Mouse (Mus musculus): ENCODE measurements around the gene Samd4. TPM values are rescaled to one million over a fixed set of nuclear protein-coding genes. Genes with fewer than 3 reads are reported as not detected.

Samd4 gene
- polyA plus RNA-seq, 1 experiment from 2014 or later, result 5.8 TPM

DNA sequence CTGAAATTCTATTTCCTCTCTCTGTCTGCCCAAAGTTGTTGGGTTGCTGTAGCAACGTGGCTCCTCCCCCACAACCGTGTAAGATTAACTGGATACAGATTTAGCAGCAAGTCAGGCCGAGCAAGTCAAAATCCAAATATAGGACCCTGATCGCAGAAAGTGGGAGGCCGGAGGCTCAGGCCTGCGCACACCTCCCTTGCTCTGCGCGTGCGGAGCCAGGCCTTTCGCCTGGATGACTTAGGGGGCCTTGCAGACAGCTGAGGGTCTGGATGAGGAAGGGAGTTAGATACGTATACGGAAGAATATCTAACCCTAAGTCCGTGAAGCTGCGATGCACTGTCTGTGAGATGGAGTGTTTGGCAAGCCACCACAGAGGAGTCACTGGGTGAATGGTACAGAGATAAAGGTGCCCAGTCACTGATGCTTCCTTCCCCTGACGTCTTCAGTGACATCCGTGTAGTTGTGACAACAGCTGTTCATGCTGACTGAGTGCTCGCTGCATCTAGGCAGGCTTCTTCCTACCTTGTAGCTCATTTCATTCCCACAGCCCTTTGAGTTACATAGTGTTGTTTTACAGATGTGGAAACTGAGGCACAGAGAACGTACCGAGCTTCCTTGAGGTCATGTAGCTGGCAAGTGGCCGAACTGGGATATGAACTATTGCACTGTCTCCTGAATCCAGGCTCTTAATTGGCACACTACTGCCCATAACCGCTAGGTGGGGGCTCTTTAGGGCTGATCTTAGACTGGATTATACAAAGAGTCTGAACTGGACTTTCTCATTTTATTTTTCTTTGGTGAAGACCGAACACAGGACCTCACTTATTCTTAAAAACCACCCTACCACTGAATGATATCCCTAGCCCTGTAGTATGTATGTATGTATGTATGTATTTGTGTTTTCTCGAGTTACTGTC is 59.5 kb downstream of the Samd4 start:
- no peaks in the 10 kb centered on the region for H3K36me3 ChIP-seq (ENCODE audit: poor library complexity, severe bottlenecking)
- H3K4me3 ChIP-seq, result no peak overlapping the region
- WGBS, result 67% methylated on average over 23 of the region's 23 CpGs
- H3K9ac ChIP-seq, result peak overlapping the region; percentile 3; the same call in 1 of the 2 replicates
- H3K27ac ChIP-seq, result no peak overlapping the region
- no peak overlapping the region for H3K4me2 ChIP-seq
- peaks cover 34% of the 10 kb centered on the region for H3K4me1 ChIP-seq
- peak; percentile 64 for ATAC-seq
- no peaks in the 10 kb centered on the region for H3K27me3 ChIP-seq
- no peaks in the 10 kb centered on the region for H3K9me3 ChIP-seq (replicated peaks)

DNA sequence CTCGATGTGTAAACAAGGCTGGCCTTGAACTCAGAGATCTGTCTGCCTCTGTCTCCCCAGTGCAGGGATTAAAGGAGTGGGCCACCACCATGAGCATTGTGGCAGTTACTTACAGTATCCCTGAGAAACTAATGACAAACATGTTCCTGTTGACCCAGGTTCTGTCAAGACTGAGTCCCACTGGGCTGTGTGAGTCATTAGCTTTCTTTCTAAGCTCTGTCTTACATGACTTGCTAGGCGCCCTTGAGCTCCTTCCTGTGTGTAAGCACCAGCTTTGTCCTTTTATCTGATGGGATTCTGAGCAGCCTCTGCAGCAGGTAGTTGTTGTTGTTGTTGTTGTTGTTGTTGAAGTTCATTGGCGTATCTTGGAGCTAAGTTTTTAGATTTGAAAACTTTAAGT is 61.8 kb downstream of the Samd4 start:
- 80% methylated on average over 3 of the region's 3 CpGs for WGBS

GRCm38 (mm10) chr14:46945903-46946490 is 63.3 kb downstream of the Samd4 start:
- no peaks in the 10 kb centered on the region for H3K27me3 ChIP-seq
- no peaks in the 10 kb centered on the region for H3K9me3 ChIP-seq (replicated peaks)
- H3K4me2 ChIP-seq, result peak overlapping the region; percentile 32
- peak; percentile 61 for ATAC-seq
- peaks cover 32% of the 10 kb centered on the region for H3K4me1 ChIP-seq
- H3K9ac ChIP-seq, result no peak overlapping the region
- peak overlapping the region; percentile 44; the same call in 1 of the 2 replicates for H3K27ac ChIP-seq
- no peaks in the 10 kb centered on the region for H3K36me3 ChIP-seq (ENCODE audit: poor library complexity, severe bottlenecking)
- no peak overlapping the region for H3K4me3 ChIP-seq
- WGBS, result 49% methylated on average over 10 of the region's 10 CpGs

More for the DNA sequence above, 61.8 kb downstream of the Samd4 start:
- no peaks in the 10 kb centered on the region for H3K9me3 ChIP-seq (replicated peaks)
- no peak for ATAC-seq
- H3K4me3 ChIP-seq, result no peak overlapping the region
- H3K9ac ChIP-seq, result no peak overlapping the region
- no peak overlapping the region for H3K27ac ChIP-seq
- H3K4me1 ChIP-seq, result peaks cover 34% of the 10 kb centered on the region
- H3K36me3 ChIP-seq (ENCODE audit: poor library complexity, severe bottlenecking), result no peaks in the 10 kb centered on the region
- no peaks in the 10 kb centered on the region for H3K27me3 ChIP-seq
- no peak overlapping the region for H3K4me2 ChIP-seq

- Histone ChIP-seq H3K4me2 (no peak overlapping the region), H3K9me3 (replicated peaks) (no peaks in the 10 kb centered on the region), H3K27me3 (no peaks in the 10 kb centered on the region), H3K4me3 (no peak overlapping the region), H3K27ac (no peak overlapping the region), H3K9ac (no peak overlapping the region), H3K36me3 (ENCODE audit: poor library complexity, severe bottlenecking) (no peaks in the 10 kb centered on the region), H3K4me1 (peaks cover 17% of the 10 kb centered on the region)
- no peak for ATAC-seq
- WGBS, result 94% methylated on average over 3 of the region's 3 CpGs
Observed at GRCm38 (mm10) chr14:46947644-46948043, 65.0 kb downstream of the Samd4 start.

DNA sequence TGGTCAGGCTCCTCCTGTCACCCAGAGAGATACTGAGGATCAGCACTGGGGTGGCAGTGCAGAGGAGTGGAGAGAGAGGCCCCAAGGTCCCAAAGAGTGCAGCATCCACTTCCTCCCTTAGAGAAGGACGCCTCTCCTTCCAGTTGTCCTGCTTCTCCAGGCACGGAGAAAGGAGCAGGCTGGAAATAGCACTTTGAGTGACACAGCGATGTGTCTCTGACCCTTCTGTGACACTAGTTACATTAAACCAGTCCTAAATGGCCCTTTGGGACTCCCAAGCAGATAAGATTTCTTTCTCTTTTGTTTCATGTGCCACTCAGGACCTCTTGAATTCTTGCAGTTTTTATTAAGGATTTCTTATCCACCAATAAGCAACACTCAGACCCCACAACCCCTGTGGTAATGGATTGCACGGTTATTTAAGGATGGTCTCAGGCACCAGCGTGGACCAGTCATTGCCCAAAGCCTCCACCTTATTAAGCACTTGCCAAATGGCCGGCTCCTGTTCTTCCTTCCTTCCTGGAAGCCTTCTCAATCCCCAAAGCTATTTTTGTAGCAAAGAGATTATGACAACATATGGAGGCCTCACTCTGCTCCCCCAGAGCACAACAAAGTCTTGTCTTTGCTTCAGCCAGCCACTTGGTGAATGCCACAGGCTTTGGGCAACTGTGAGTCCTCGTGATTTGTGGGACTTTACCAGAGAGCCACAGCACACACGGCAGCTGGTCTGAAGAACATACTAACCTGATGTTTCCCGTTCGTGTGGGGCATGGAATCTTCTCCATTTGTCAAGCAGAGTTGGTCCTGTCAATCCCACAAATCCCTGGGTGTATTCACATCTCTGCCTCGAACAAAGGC is 68.1 kb downstream of the Samd4 start:
- no peak overlapping the region for H3K9ac ChIP-seq
- no peak overlapping the region for H3K4me2 ChIP-seq
- H3K27me3 ChIP-seq, result no peaks in the 10 kb centered on the region
- ATAC-seq, result no peak
- no peak overlapping the region for H3K4me3 ChIP-seq
- no peaks in the 10 kb centered on the region for H3K9me3 ChIP-seq (replicated peaks)
- no peak overlapping the region for H3K27ac ChIP-seq
- 70% methylated on average over 11 of the region's 11 CpGs for whole genome bisulfite sequencing
- no peaks in the 10 kb centered on the region for H3K36me3 ChIP-seq (ENCODE audit: poor library complexity, severe bottlenecking)
- peaks cover 12% of the 10 kb centered on the region for H3K4me1 ChIP-seq

- ATAC-seq, result no peak
- H3K4me3 ChIP-seq, result no peak overlapping the region
- WGBS, result 85% methylated on average over 2 of the region's 2 CpGs
Observed at GRCm38 (mm10) chr14:46952264-46952663, 69.6 kb downstream of the Samd4 start.

GRCm38 (mm10) chr14:46955109-46955508 is 72.5 kb downstream of the Samd4 start:
- 67% methylated on average over 2 of the region's 2 CpGs for WGBS

More at GRCm38 (mm10) chr14:46952264-46952663, 69.6 kb downstream of the Samd4 start:
- Histone ChIP-seq H3K4me1 (peaks cover 4% of the 10 kb centered on the region; the same call in 1 of the 2 replicates), H3K36me3 (ENCODE audit: poor library complexity, severe bottlenecking) (no peaks in the 10 kb centered on the region), H3K9me3 (replicated peaks) (no peaks in the 10 kb centered on the region), H3K27me3 (no peaks in the 10 kb centered on the region), H3K9ac (no peak overlapping the region), H3K4me2 (no peak overlapping the region), H3K27ac (no peak overlapping the region)

GRCm38 (mm10) chr14:46955574-46956043 is 73.0 kb downstream of the Samd4 start:
- Histone ChIP-seq H3K9me3 (replicated peaks) (no peaks in the 10 kb centered on the region), H3K4me3 (no peak overlapping the region), H3K27me3 (no peaks in the 10 kb centered on the region), H3K9ac (no peak overlapping the region), H3K36me3 (ENCODE audit: poor library complexity, severe bottlenecking) (no peaks in the 10 kb centered on the region), H3K4me1 (peaks cover 4% of the 10 kb centered on the region; the same call in 1 of the 2 replicates), H3K27ac (no peak overlapping the region), H3K4me2 (no peak overlapping the region)
- WGBS, result 39% methylated on average over 9 of the region's 9 CpGs
- no peak for ATAC-seq

More at GRCm38 (mm10) chr14:46955109-46955508, 72.5 kb downstream of the Samd4 start:
- Histone ChIP-seq H3K4me3 (no peak overlapping the region), H3K9me3 (replicated peaks) (no peaks in the 10 kb centered on the region), H3K4me2 (no peak overlapping the region), H3K27me3 (no peaks in the 10 kb centered on the region), H3K27ac (no peak overlapping the region), H3K4me1 (peaks cover 4% of the 10 kb centered on the region; the same call in 1 of the 2 replicates), H3K36me3 (ENCODE audit: poor library complexity, severe bottlenecking) (no peaks in the 10 kb centered on the region), H3K9ac (no peak overlapping the region)
- no peak for ATAC-seq

DNA sequence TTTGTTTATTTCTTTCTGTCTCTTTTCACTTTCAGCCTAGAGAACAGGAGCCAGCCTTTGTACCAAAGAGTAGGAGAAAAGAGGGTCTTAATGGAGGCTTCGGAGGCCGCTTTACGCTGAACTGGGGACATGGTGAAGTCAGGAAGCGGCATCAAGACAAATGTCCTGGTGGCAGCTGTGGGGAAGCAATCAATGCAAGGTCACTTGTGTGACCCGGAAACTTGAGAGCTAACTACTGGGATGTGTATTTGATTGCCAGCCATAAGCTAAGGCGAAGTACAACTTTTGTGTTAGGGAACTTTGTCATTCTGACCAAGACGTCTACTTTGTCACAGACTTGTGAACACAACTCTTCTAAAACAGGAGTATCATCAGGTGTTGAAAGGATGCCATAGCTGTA is 73.5 kb downstream of the Samd4 start:
- Histone ChIP-seq H3K27me3 (no peaks in the 10 kb centered on the region), H3K9ac (no peak overlapping the region), H3K4me3 (no peak overlapping the region), H3K4me2 (no peak overlapping the region), H3K9me3 (replicated peaks) (no peaks in the 10 kb centered on the region), H3K27ac (no peak overlapping the region), H3K4me1 (peaks cover 4% of the 10 kb centered on the region; the same call in 1 of the 2 replicates), H3K36me3 (ENCODE audit: poor library complexity, severe bottlenecking) (no peaks in the 10 kb centered on the region)
- WGBS, result 48% methylated on average over 7 of the region's 7 CpGs
- ATAC-seq, result no peak

- ATAC-seq, result no peak
- Histone ChIP-seq H3K36me3 (ENCODE audit: poor library complexity, severe bottlenecking) (no peaks in the 10 kb centered on the region), H3K4me3 (no peak overlapping the region), H3K9me3 (replicated peaks) (no peaks in the 10 kb centered on the region), H3K27me3 (no peaks in the 10 kb centered on the region), H3K4me1 (no peaks in the 10 kb centered on the region), H3K4me2 (no peak overlapping the region), H3K27ac (no peak overlapping the region), H3K9ac (no peak overlapping the region)
- WGBS, result 75% methylated on average over 7 of the region's 7 CpGs
Observed at GRCm38 (mm10) chr14:46959166-46959721, 76.6 kb downstream of the Samd4 start.

DNA sequence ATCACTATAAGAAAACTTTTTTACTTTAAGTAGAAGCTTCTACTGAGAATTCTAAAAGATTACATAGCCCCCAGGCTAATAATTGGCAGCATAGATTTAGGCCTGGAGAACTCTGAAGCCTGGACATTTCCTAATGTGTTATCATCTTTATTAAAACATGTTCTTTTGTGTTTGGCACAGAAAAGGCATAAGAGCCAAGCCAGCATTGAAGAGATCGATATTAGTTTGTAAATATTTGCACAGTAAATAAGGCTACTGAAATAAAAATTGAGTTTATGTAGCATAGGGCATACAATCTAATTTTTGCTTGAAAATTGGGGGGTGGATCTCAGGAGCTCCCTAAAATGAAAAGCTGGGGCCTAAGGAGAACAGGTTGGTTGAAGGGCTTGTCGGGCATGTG is 77.2 kb downstream of the Samd4 start:
- no peak overlapping the region for H3K27ac ChIP-seq
- H3K4me2 ChIP-seq, result no peak overlapping the region
- ATAC-seq, result no peak
- H3K9ac ChIP-seq, result no peak overlapping the region
- no peaks in the 10 kb centered on the region for H3K9me3 ChIP-seq (replicated peaks)
- 94% methylated on average over 2 of the region's 2 CpGs for WGBS
- no peaks in the 10 kb centered on the region for H3K4me1 ChIP-seq
- no peaks in the 10 kb centered on the region for H3K27me3 ChIP-seq
- no peak overlapping the region for H3K4me3 ChIP-seq
- no peaks in the 10 kb centered on the region for H3K36me3 ChIP-seq (ENCODE audit: poor library complexity, severe bottlenecking)
